Mouse (Mus musculus) 3134 (cell line): ENCODE data around the gene Smc6.

Experiments
- DNase-seq: peaks from one replicate; pipeline ENCODE4 v3.0.0-alpha.2; 2011; ENCODE audit warnings: low spot score; ENCODE audit not compliant: insufficient read length; ENCODE audit errors: extremely low read depth

The Smc6 gene

GRCm38 (mm10) chr12:11279886-11280285, 14.2 kb downstream of the Smc6 start:
- DNase-seq: no peak

- no peak for DNase-seq
Observed at GRCm38 (mm10) chr12:11281584-11281983, 15.9 kb downstream of the Smc6 start.

GRCm38 (mm10) chr12:11286382-11286781, 20.7 kb downstream of the Smc6 start:
- no peak for DNase-seq

GRCm38 (mm10) chr12:11300858-11301257, 35.2 kb downstream of the Smc6 start:
- DNase-seq: no peak

GRCm38 (mm10) chr12:11306753-11307645, 41.3 kb downstream of the Smc6 start:
- DNase-seq: no peak

- DNase-seq: no peak
Observed at GRCm38 (mm10) chr12:11311106-11311505, 45.4 kb downstream of the Smc6 start.

GRCm38 (mm10) chr12:11313840-11314239, 48.2 kb downstream of the Smc6 start:
- DNase-seq: no peak

- DNase-seq: no peak
Observed at GRCm38 (mm10) chr12:11317671-11318070, 52.0 kb downstream of the Smc6 start.

- DNase-seq: no peak
Observed at GRCm38 (mm10) chr12:11324480-11324879, 58.8 kb downstream of the Smc6 start.

- no peak for DNase-seq
Observed at GRCm38 (mm10) chr12:11326483-11326882, 60.8 kb downstream of the Smc6 start.

GRCm38 (mm10) chr12:11336845-11337244, 71.2 kb downstream of the Smc6 start:
- DNase-seq: no peak

- DNase-seq: no peak
Observed at GRCm38 (mm10) chr12:11338251-11338650, 72.6 kb downstream of the Smc6 start.

- peak; percentile 38 for DNase-seq
Observed at GRCm38 (mm10) chr12:11342020-11342600, 76.4 kb downstream of the Smc6 start.

GRCm38 (mm10) chr12:11345963-11346362, 80.3 kb downstream of the Smc6 start:
- no peak for DNase-seq

GRCm38 (mm10) chr12:11348423-11348822, 82.7 kb downstream of the Smc6 start:
- no peak for DNase-seq

- no peak for DNase-seq
Observed at GRCm38 (mm10) chr12:11349870-11350269, 84.2 kb downstream of the Smc6 start.

GRCm38 (mm10) chr12:11350895-11351294, 85.2 kb downstream of the Smc6 start:
- peak; percentile 6 for DNase-seq

- no peak for DNase-seq
Observed at GRCm38 (mm10) chr12:11362435-11362834, 96.7 kb downstream of the Smc6 start.

GRCm38 (mm10) chr12:11364870-11365269, 99.2 kb downstream of the Smc6 start:
- DNase-seq: no peak

- no peak for DNase-seq
Observed at GRCm38 (mm10) chr12:11367099-11367765, 101.5 kb downstream of the Smc6 start.
